Mouse (Mus musculus) stomach, postnatal 0 days (tissue): ENCODE measurements around the gene Mydgf.

Experiments used
- CTCF ChIP-seq: IDR thresholded peaks from 2 replicates; pipeline ENCODE4 v1.5.1; 2016; ENCODE audit warnings: antibody characterized with exemption, low read depth, mild to moderate bottlenecking, moderate library complexity
- EP300 ChIP-seq: optimal IDR thresholded peaks from 2 replicates; pipeline ENCODE3; 2016; ENCODE audit warnings: antibody characterized with exemption

DNA sequence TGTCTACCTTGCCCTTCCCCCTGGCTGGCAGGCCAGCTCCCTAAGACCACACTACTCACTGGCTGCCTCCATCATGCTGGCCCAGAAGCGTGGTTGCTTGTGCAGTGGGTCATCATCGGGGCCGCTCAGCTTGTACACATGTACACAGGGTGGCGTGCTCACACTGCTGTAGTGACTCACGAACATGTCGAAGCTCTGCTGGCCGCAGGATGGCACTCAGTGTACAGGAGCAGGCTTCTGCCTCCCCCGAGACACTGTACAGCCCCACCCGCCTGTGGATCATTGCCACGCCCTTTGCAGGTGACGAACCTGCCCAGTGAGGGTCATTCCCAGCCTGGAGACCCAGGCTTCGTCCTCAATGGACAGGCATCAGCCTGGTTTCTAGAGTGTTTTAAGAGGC lies 10.6 kb upstream of the Mydgf start:
- TF ChIP-seq CTCF (peak; percentile 46), EP300 (no peak)
